Mouse (Mus musculus) forebrain, embryonic 13.5 days (tissue): ENCODE results near the gene Galnt16. TPM values are rescaled to one million over a fixed set of nuclear protein-coding genes. Genes with fewer than 3 reads are reported as not detected.

ENCODE experiments used
- ATAC-seq: fragments of 200-750 bp; cut with Nextera tagmentation; 2 replicates; pipeline ENCODE4 v1.8.0; 2017
- H3K27ac ChIP-seq: fragments of 300-500 bp; sonication (generic); 2 replicates; pipeline ENCODE4 v1.5.1; 2015; ENCODE audit warnings: inconsistent platforms, mild to moderate bottlenecking, moderate library complexity
- H3K27me3 ChIP-seq: fragments of 300-500 bp; sonication (generic); 2 replicates; pipeline ENCODE4 v1.6.1; 2015; ENCODE audit warnings: mild to moderate bottlenecking, inconsistent platforms
- H3K36me3 ChIP-seq: fragments of 300-500 bp; sonication (generic); 2 replicates; pipeline ENCODE4 v1.6.1; 2015; ENCODE audit warnings: mild to moderate bottlenecking, inconsistent platforms; ENCODE audit not compliant: poor library complexity, severe bottlenecking
- H3K4me1 ChIP-seq: fragments of 300-500 bp; sonication (generic); 2 replicates; pipeline ENCODE4 v1.6.1; 2015; ENCODE audit warnings: inconsistent platforms
- H3K4me2 ChIP-seq: fragments of 300-500 bp; sonication (generic); 2 replicates; pipeline ENCODE4 v1.6.1; 2015; ENCODE audit warnings: inconsistent platforms, mild to moderate bottlenecking, moderate library complexity
- H3K4me3 ChIP-seq: fragments of 300-500 bp; sonication (generic); 2 replicates; pipeline ENCODE4 v1.5.1; 2015; ENCODE audit warnings: mild to moderate bottlenecking, inconsistent platforms
- H3K9ac ChIP-seq: fragments of 300-500 bp; sonication (generic); 2 replicates; pipeline ENCODE4 v1.6.1; 2015; ENCODE audit warnings: mild to moderate bottlenecking, inconsistent platforms
- H3K9me3 ChIP-seq: fragments of 300-500 bp; sonication (generic); replicated peaks from 2 replicates; pipeline ENCODE4 v1.6.1; 2016; ENCODE audit warnings: inconsistent platforms
- WGBS: fragments of 180-500 bp; shearing (Covaris S2); methylation state at CpG from one replicate; pipeline ENCODE4 v1.1.7; 2015; 5-methylcytosine and 5-hydroxymethylcytosine counted together
- polyA plus RNA-seq: library from polyadenylated mRNA; unstranded; fragments of >200 nt; fragmentation: Nextera tagmentation; extraction: Ambion mirVana; gene quantifications from 2 replicates; pipeline ENCODE4 v1.2.1, GENCODE M21; 2015

Gene Galnt16
- polyA plus RNA-seq, 1 experiment from 2014 or later, result 21.7 TPM

GRCm38 (mm10) chr12:80574318-80574717 is 56.2 kb downstream of the Galnt16 start:
- Histone ChIP-seq H3K4me2 (no peak overlapping the region), H3K4me3 (no peak overlapping the region), H3K9me3 (no peaks in the 10 kb centered on the region), H3K36me3 (peaks cover 18% of the 10 kb centered on the region), H3K27me3 (no peaks in the 10 kb centered on the region), H3K27ac (no peak overlapping the region), H3K4me1 (peaks cover 10% of the 10 kb centered on the region; the same call in 1 of the 2 replicates), H3K9ac (no peak overlapping the region)
- ATAC-seq, result no peak
- 87% methylated on average over 4 of the region's 4 CpGs for WGBS

DNA sequence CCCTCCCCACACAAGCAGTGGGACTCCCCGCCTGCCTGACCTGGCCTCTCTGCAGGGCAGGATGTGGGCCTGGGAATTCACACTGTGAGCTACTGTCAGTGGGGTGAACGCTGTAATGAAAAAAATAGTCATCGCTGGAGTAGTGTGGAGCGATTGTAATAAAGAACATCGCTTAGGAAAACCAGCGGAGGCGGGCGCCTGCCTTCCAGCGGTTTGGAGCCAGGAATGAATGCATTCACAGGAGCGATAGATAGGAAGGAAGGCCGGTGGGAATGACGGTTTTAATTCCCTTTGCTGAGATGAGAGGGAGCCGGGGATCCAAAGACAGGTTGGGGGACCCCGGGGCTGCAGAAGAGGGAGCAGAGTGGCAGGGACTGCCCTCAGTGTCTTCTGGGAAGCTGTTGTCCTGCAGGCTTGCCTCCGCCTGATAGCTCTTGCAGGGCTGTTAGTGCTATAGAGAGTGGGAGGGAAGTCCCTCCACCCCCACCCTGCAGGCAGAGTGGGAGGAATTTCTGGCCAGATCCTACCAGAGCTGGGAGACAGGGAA is 56.8 kb downstream of the Galnt16 start:
- H3K36me3 ChIP-seq, result peaks cover 23% of the 10 kb centered on the region
- H3K4me3 ChIP-seq, result no peak overlapping the region
- no peak overlapping the region for H3K4me2 ChIP-seq
- peaks cover 10% of the 10 kb centered on the region; the same call in 1 of the 2 replicates for H3K4me1 ChIP-seq
- WGBS, result 32% methylated on average over 15 of the region's 15 CpGs
- no peaks in the 10 kb centered on the region for H3K27me3 ChIP-seq
- no peaks in the 10 kb centered on the region for H3K9me3 ChIP-seq
- H3K9ac ChIP-seq, result peak overlapping the region; percentile 5; the same call in 1 of the 2 replicates
- peak overlapping the region; percentile 44; the same call in 1 of the 2 replicates for H3K27ac ChIP-seq
- no peak for ATAC-seq

DNA sequence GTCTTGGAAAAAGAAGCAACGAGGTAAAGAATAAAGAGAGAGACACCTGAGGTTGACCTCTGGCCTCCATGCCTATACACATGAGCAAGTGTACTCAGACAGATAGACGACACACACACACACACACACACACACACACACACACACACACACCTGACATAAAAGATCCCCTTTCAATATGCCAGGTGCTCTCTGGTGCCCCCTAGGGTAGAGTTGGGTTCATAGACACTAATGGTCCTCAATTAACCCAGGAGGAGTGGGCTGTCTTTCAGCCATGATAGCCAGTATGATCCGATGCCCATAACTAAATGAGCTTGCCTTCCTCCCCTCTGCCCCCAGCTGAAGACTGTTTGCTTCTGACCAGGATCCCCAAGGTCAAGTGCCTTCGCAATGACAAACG is 59.0 kb downstream of the Galnt16 start:
- no peak overlapping the region for H3K27ac ChIP-seq
- H3K9me3 ChIP-seq, result no peaks in the 10 kb centered on the region
- H3K4me1 ChIP-seq, result peaks cover 10% of the 10 kb centered on the region; the same call in 1 of the 2 replicates
- WGBS, result 81% methylated on average over 5 of the region's 5 CpGs
- no peak overlapping the region for H3K4me2 ChIP-seq
- H3K36me3 ChIP-seq, result peaks cover 33% of the 10 kb centered on the region
- H3K27me3 ChIP-seq, result no peaks in the 10 kb centered on the region
- no peak overlapping the region for H3K9ac ChIP-seq
- H3K4me3 ChIP-seq, result no peak overlapping the region
- no peak for ATAC-seq

DNA sequence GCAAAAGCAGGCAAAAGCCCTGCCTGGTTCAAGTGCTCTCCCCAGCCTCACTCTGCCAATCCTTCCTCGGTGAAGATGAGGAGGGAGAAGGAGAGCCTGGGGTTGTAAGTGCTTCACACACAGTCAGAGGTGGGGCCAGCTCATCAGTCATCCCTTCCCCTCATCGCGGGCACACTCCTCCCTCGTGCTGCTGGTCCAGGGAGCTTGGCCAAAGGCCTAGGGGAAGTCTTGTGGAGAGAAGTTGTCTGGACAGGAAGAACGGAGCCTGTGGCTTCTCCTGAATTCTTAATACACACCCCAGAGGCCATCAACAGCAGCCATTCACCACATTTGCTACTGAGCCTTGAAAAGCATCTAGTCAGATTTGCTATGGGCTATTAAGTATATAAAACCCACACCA is 63.3 kb downstream of the Galnt16 start:
- WGBS, result 84% methylated on average over 5 of the region's 5 CpGs
- H3K4me2 ChIP-seq, result no peak overlapping the region
- ATAC-seq, result no peak
- H3K27me3 ChIP-seq, result no peaks in the 10 kb centered on the region
- no peak overlapping the region for H3K27ac ChIP-seq
- H3K4me3 ChIP-seq, result no peak overlapping the region
- H3K36me3 ChIP-seq, result peaks cover 52% of the 10 kb centered on the region
- no peak overlapping the region for H3K9ac ChIP-seq
- H3K9me3 ChIP-seq, result no peaks in the 10 kb centered on the region
- no peaks in the 10 kb centered on the region for H3K4me1 ChIP-seq

GRCm38 (mm10) chr12:80584973-80585372 is 66.9 kb downstream of the Galnt16 start:
- H3K9ac ChIP-seq, result no peak overlapping the region
- ATAC-seq, result no peak
- H3K27ac ChIP-seq, result no peak overlapping the region
- H3K36me3 ChIP-seq, result peaks cover 54% of the 10 kb centered on the region
- H3K27me3 ChIP-seq, result no peaks in the 10 kb centered on the region
- no peaks in the 10 kb centered on the region for H3K4me1 ChIP-seq
- no peaks in the 10 kb centered on the region for H3K9me3 ChIP-seq
- H3K4me2 ChIP-seq, result no peak overlapping the region
- 24% methylated on average over 2 of the region's 2 CpGs for WGBS
- no peak overlapping the region for H3K4me3 ChIP-seq

GRCm38 (mm10) chr12:80594141-80594540 is 76.1 kb downstream of the Galnt16 start:
- H3K9me3 ChIP-seq, result no peaks in the 10 kb centered on the region
- WGBS, result 91% methylated on average over 4 of the region's 4 CpGs
- H3K36me3 ChIP-seq, result peaks cover 63% of the 10 kb centered on the region
- H3K4me1 ChIP-seq, result 0 out of 2 replicates have a peak, but pooled peaks cover 5% of the 10 kb centered on the region
- no peak overlapping the region for H3K9ac ChIP-seq
- H3K27me3 ChIP-seq, result no peaks in the 10 kb centered on the region
- no peak overlapping the region for H3K27ac ChIP-seq
- no peak overlapping the region for H3K4me2 ChIP-seq
- H3K4me3 ChIP-seq, result no peak overlapping the region
- ATAC-seq, result no peak

- no peak overlapping the region for H3K9ac ChIP-seq
- no peaks in the 10 kb centered on the region for H3K27me3 ChIP-seq
- H3K4me2 ChIP-seq, result no peak overlapping the region
- H3K27ac ChIP-seq, result no peak overlapping the region
- ATAC-seq, result no peak
- 0 out of 2 replicates have a peak, but pooled peaks cover 5% of the 10 kb centered on the region for H3K4me1 ChIP-seq
- peaks cover 57% of the 10 kb centered on the region for H3K36me3 ChIP-seq
- H3K9me3 ChIP-seq, result no peaks in the 10 kb centered on the region
- H3K4me3 ChIP-seq, result no peak overlapping the region
- WGBS, result 95% methylated on average over 4 of the region's 4 CpGs
These were observed 76.7 kb downstream of the Galnt16 start for GRCm38 (mm10) chr12:80594781-80595180.

GRCm38 (mm10) chr12:80595566-80595965 is 77.5 kb downstream of the Galnt16 start:
- Histone ChIP-seq H3K36me3 (peaks cover 50% of the 10 kb centered on the region), H3K27ac (no peak overlapping the region), H3K4me2 (no peak overlapping the region), H3K4me1 (0 out of 2 replicates have a peak, but pooled peaks cover 5% of the 10 kb centered on the region), H3K4me3 (no peak overlapping the region), H3K27me3 (no peaks in the 10 kb centered on the region), H3K9me3 (no peaks in the 10 kb centered on the region), H3K9ac (no peak overlapping the region)
- no peak for ATAC-seq
- WGBS, result 96% methylated on average over 4 of the region's 4 CpGs

GRCm38 (mm10) chr12:80595968-80596367 is 77.9 kb downstream of the Galnt16 start:
- no peak overlapping the region for H3K9ac ChIP-seq
- H3K27ac ChIP-seq, result no peak overlapping the region
- peaks cover 49% of the 10 kb centered on the region for H3K36me3 ChIP-seq
- 90% methylated on average over 4 of the region's 4 CpGs for WGBS
- no peak for ATAC-seq
- H3K27me3 ChIP-seq, result no peaks in the 10 kb centered on the region
- no peak overlapping the region for H3K4me3 ChIP-seq
- H3K9me3 ChIP-seq, result no peaks in the 10 kb centered on the region
- H3K4me1 ChIP-seq, result 0 out of 2 replicates have a peak, but pooled peaks cover 5% of the 10 kb centered on the region
- H3K4me2 ChIP-seq, result no peak overlapping the region

DNA sequence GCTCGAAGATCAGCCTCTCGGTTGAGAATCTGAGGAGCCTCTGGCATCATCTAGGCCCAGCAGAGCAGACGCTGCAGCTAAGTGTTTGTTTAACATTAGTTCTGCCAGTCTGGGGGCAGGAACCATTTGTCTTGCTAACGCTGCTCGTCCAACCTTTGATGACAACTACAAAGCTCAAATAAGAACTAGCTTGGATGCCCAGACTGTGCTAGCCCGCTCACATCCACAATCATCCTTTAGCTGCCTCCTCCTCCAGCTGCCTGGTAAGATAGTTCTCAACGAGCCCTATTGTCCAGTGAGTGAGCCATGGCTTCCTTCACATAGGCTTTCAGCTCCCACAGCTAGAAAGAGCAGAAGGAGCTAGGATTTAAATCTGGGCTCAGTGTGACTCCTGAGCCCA is 80.2 kb downstream of the Galnt16 start:
- Histone ChIP-seq H3K27me3 (no peaks in the 10 kb centered on the region), H3K9ac (no peak overlapping the region), H3K9me3 (no peaks in the 10 kb centered on the region), H3K4me2 (no peak overlapping the region), H3K4me3 (no peak overlapping the region), H3K27ac (peak overlapping the region; percentile 60), H3K36me3 (peaks cover 50% of the 10 kb centered on the region), H3K4me1 (0 out of 2 replicates have a peak, but pooled peaks cover 5% of the 10 kb centered on the region)
- no peak for ATAC-seq
- WGBS, result 55% methylated on average over 7 of the region's 7 CpGs

GRCm38 (mm10) chr12:80598756-80599155 is 80.7 kb downstream of the Galnt16 start:
- Histone ChIP-seq H3K4me2 (no peak overlapping the region), H3K9ac (no peak overlapping the region), H3K4me3 (no peak overlapping the region), H3K27ac (peak overlapping the region; percentile 60; the same call in 1 of the 2 replicates), H3K9me3 (no peaks in the 10 kb centered on the region), H3K4me1 (0 out of 2 replicates have a peak, but pooled peaks cover 10% of the 10 kb centered on the region), H3K36me3 (peaks cover 44% of the 10 kb centered on the region), H3K27me3 (no peaks in the 10 kb centered on the region)
- 36% methylated on average over 6 of the region's 6 CpGs for WGBS
- peak; percentile 82 for ATAC-seq

DNA sequence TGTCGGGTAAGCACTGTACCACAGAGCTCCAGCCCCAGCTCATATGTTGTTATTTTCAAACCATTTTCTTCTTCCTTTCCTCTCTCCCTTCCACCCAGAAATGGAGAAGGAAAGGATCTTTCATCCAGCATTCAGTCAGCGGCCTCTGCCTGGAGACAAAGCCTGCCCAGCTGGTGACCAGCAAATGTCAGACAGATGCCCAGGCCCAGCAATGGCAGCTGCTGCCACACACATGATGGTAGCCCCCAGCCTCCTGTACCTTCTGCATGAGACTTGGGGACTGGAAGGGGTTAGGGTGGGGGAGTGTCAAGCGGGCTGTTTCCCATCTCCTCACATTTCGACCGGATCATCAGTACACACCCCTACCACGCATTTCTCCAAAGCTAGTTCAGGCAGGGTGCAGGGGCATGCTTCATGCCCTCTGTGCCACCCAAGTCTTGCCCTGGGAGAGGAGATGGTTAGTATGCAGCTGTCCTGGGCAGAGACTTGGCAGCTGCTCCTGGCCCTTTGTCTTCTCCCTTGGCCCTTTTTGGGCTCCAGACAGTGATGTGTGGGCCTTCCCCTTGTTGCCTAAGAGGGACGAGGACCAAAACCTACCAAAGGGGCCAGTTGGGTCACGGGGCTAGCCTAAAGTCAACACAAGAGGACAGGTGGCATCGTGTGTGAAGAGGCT is 83.7 kb downstream of the Galnt16 start:
- H3K9me3 ChIP-seq, result no peaks in the 10 kb centered on the region
- H3K4me2 ChIP-seq, result no peak overlapping the region
- no peak for ATAC-seq
- H3K9ac ChIP-seq, result no peak overlapping the region
- 91% methylated on average over 9 of the region's 9 CpGs for WGBS
- H3K27me3 ChIP-seq, result no peaks in the 10 kb centered on the region
- H3K36me3 ChIP-seq, result peaks cover 38% of the 10 kb centered on the region
- H3K4me3 ChIP-seq, result no peak overlapping the region
- 0 out of 2 replicates have a peak, but pooled peaks cover 12% of the 10 kb centered on the region for H3K4me1 ChIP-seq
- H3K27ac ChIP-seq, result no peak overlapping the region
